Mouse (Mus musculus) bone marrow macrophage, adult 2 months (primary cell): ENCODE data around the gene Rad51b. TPM values are rescaled to one million over a fixed set of nuclear protein-coding genes. Genes with fewer than 3 reads are reported as not detected.

ENCODE experiments used
- H3K27ac ChIP-seq: 2 replicates; pipeline ENCODE4 v1.5.1; 2012; ENCODE audit warnings: low read depth, low read length; ENCODE audit not compliant: insufficient read depth
- H3K4me1 ChIP-seq: 2 replicates; pipeline ENCODE4 v1.6.1; 2012; ENCODE audit warnings: low read length; ENCODE audit not compliant: control insufficient read depth, insufficient read depth
- H3K4me3 ChIP-seq: 2 replicates; pipeline ENCODE4 v1.5.1; 2012; ENCODE audit warnings: mild to moderate bottlenecking, low read length, moderate library complexity; ENCODE audit not compliant: insufficient read depth
- CTCF ChIP-seq: IDR thresholded peaks from 2 replicates; pipeline ENCODE4 v1.5.1; 2012; ENCODE audit warnings: low read depth, mild to moderate bottlenecking, low read length, moderate library complexity
- POLR2A ChIP-seq: IDR thresholded peaks from 2 replicates; pipeline ENCODE4 v1.6.1; 2012; ENCODE audit warnings: mild to moderate bottlenecking, low read depth, low read length, borderline replicate concordance
- polyA plus RNA-seq: library from polyadenylated mRNA; stranded (reverse); fragments of >200 nt; gene quantifications from 2 replicates; pipeline ENCODE4 v1.2.4, GENCODE M21; 2012; ENCODE audit not compliant: missing spikeins, insufficient read depth, insufficient read length

The Rad51b gene
- polyA plus RNA-seq, 1 experiment = 2.8 TPM

DNA sequence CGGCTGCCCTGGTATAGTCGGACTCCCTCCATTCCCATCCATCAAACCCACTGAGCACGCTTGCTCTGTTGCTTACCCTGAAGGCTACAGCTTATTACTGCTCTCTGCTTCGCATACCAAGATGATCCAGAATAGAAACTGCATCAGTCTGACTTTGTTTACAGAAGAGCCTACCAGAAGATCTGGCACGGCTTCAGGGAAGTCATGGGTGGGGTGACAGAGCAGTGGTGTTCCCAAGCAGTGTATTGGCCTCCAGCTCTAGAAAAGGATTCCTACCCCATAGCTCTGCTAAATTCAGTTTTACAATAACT lies 411.3 kb downstream of the Rad51b start:
- peaks cover 4% of the 10 kb centered on the region; the same call in 1 of the 2 replicates for H3K4me1 ChIP-seq
- no peak overlapping the region for H3K27ac ChIP-seq
- TF ChIP-seq POLR2A = no peak
- TF ChIP-seq CTCF = no peak
- H3K4me3 ChIP-seq = no peak overlapping the region

DNA sequence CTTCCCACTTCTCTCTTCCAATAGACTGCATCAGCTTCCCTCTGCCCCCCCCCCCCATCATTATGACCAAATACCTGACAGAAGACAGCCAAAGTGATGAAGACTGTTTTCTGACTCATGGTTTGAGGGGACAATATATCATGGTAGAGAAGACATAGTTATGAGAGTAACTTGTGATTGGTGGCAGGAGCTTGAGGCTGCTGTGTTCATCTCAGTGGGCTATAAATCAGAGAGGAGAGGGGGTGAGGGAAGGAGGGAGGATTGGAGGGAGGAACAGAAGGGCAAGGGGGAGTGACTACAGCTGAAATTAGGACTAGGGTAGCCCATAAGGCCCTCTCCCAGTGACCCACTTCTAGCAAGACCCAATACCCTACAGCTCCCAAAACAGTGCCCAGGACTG lies 416.2 kb downstream of the Rad51b start:
- no peak overlapping the region for H3K27ac ChIP-seq
- no peak overlapping the region for H3K4me3 ChIP-seq
- peaks cover 4% of the 10 kb centered on the region; the same call in 1 of the 2 replicates for H3K4me1 ChIP-seq
- TF ChIP-seq CTCF (no peak), POLR2A (no peak)

- TF ChIP-seq POLR2A = no peak
- no peak for TF ChIP-seq CTCF
- Histone ChIP-seq H3K27ac (no peak overlapping the region), H3K4me3 (no peak overlapping the region), H3K4me1 (peaks cover 4% of the 10 kb centered on the region; the same call in 1 of the 2 replicates)
Observed at GRCm38 (mm10) chr12:79714484-79714883, 417.4 kb downstream of the Rad51b start.

- Histone ChIP-seq H3K4me3 (no peak overlapping the region), H3K27ac (no peak overlapping the region), H3K4me1 (peaks cover 8% of the 10 kb centered on the region)
- TF ChIP-seq CTCF (no peak), POLR2A (no peak)
Observed at GRCm38 (mm10) chr12:79715506-79716345, 418.6 kb downstream of the Rad51b start.

DNA sequence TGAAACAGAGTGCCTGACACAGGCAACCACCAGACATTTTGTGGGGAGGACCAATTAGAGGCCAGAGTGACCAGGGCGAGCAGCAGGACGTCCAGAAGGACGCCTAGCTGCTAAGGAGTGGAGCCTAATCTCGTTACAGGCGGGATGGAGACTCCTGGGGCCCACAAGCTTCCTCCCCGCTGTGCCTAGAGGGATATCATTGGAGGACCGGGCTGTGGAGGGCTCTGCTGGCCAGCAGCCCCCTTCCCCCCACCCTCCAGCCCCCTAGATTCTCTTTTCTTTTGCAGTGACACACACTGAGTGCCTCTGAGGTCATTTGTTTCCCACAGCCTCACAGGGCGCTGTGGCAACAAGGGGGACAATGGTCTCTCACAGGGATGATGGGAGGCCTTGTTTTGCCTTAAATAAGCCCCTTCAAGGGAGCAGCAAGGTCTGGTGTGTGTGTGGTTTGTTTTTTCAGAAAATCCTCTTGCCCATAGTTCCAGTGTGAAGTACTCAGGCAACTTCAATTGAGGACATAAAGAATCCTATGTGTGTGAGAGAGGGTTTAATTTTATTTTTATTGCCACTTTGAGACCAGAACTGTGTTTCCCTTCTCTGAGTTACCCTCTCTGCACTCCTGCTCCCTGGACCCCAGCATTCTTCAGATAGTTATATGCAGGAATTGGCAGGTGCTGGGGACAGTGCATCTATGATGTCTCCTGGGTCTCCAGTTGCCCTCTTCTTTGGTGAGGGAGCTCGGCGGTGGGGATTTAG lies 422.2 kb downstream of the Rad51b start:
- Histone ChIP-seq H3K4me1 (peaks cover 7% of the 10 kb centered on the region; the same call in 1 of the 2 replicates), H3K27ac (no peak overlapping the region), H3K4me3 (no peak overlapping the region)
- no peak for TF ChIP-seq POLR2A
- TF ChIP-seq CTCF = no peak

- Histone ChIP-seq H3K27ac (no peak overlapping the region), H3K4me1 (peaks cover 10% of the 10 kb centered on the region; the same call in 1 of the 2 replicates), H3K4me3 (no peak overlapping the region)
- TF ChIP-seq CTCF (no peak), POLR2A (no peak)
Observed at GRCm38 (mm10) chr12:79719847-79720201, 422.7 kb downstream of the Rad51b start.

GRCm38 (mm10) chr12:79724875-79725274 lies 427.8 kb downstream of the Rad51b start:
- TF ChIP-seq CTCF (no peak), POLR2A (no peak)
- Histone ChIP-seq H3K4me3 (no peak overlapping the region), H3K4me1 (peaks cover 15% of the 10 kb centered on the region), H3K27ac (no peak overlapping the region)

DNA sequence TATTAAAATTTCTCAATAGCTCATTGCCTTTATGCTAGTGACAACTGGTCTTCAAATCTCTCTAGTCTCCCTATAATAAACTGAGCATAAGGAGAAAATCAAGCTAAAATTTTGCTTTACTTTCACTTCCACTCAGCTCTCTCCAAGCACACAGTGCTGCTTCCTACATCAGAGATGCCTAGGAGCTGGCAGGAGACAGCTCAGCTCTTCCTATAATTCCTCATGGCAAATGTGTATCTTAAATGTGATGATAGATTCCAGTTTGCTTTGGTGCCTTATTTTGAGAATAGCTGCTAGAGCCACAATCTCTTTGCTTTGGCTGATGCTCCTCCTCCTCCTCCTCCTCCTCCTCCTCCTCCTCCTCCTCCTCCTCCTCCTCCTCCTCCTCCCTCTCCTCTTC lies 428.6 kb downstream of the Rad51b start:
- TF ChIP-seq POLR2A = no peak
- no peak for TF ChIP-seq CTCF
- Histone ChIP-seq H3K4me3 (no peak overlapping the region), H3K4me1 (peaks cover 12% of the 10 kb centered on the region), H3K27ac (no peak overlapping the region)

DNA sequence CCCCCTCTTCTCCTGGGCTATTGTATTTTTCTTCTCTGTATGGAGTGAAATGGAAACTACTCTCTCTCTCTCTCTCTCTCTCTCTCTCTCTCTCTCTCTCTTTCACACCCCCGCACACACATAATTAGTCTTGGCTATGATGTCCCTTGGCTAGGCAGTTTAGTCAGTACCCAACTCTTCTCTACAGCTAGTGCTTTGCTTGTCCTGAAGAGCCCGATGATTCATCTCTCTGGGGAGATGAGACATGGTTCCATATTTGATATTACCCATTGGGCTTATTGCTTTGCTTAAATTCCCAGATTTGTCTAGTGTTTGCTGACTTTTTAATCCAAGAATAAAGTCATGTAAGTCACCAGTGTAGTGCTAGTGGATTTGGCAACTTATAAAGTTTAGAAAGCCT lies 429.0 kb downstream of the Rad51b start:
- Histone ChIP-seq H3K27ac (no peak overlapping the region), H3K4me3 (no peak overlapping the region), H3K4me1 (peaks cover 11% of the 10 kb centered on the region)
- no peak for TF ChIP-seq CTCF
- TF ChIP-seq POLR2A = no peak

GRCm38 (mm10) chr12:79726959-79727358 lies 429.9 kb downstream of the Rad51b start:
- Histone ChIP-seq H3K4me3 (no peak overlapping the region), H3K27ac (no peak overlapping the region), H3K4me1 (peaks cover 10% of the 10 kb centered on the region)
- TF ChIP-seq POLR2A (no peak), CTCF (no peak)
